Mouse (Mus musculus) spleen, adult 2 months (tissue): ENCODE data around the gene Nr1h2. TPM values are rescaled to one million over a fixed set of nuclear protein-coding genes. Genes with fewer than 3 reads are reported as not detected.

Experiments used
- DNase-seq, 2 experiments: peaks; one replicate each; pipeline versions ENCODE4 v3.0.0 to v3.0.0-alpha.2; 2012 to 2021; ENCODE audit warnings: low spot score in 2 of 2, low read depth in 1 of 2
- H3K27ac ChIP-seq: fragments of 200-500 bp; 2 replicates; pipeline ENCODE4 v1.5.1; 2012; ENCODE audit warnings: low read length, inconsistent platforms; ENCODE audit not compliant: insufficient read depth
- H3K27me3 ChIP-seq: fragments of 200-500 bp; 2 replicates; pipeline ENCODE4 v1.6.1; 2012; ENCODE audit warnings: mild to moderate bottlenecking, moderate library complexity, low read length, inconsistent platforms; ENCODE audit not compliant: control insufficient read depth, insufficient read depth
- H3K36me3 ChIP-seq: fragments of 200-500 bp; 2 replicates; pipeline ENCODE4 v1.6.1; 2012; ENCODE audit warnings: mild to moderate bottlenecking, low read length, inconsistent platforms; ENCODE audit not compliant: control insufficient read depth, insufficient read depth
- H3K4me1 ChIP-seq: fragments of 200-500 bp; 2 replicates; pipeline ENCODE4 v1.6.1; 2011; ENCODE audit warnings: inconsistent platforms; ENCODE audit not compliant: control insufficient read depth, insufficient read depth, insufficient read length
- H3K4me3 ChIP-seq: fragments of 200-500 bp; 2 replicates; pipeline ENCODE4 v1.5.1; 2011; ENCODE audit warnings: mild to moderate bottlenecking, inconsistent platforms; ENCODE audit not compliant: insufficient read depth, insufficient read length; ENCODE audit errors: extremely low read depth
- CTCF ChIP-seq: fragments of 200-500 bp; IDR thresholded peaks from 2 replicates; pipeline ENCODE4 v1.5.1; 2011; ENCODE audit warnings: mild to moderate bottlenecking, inconsistent platforms; ENCODE audit not compliant: insufficient read depth, insufficient read length, insufficient replicate concordance; ENCODE audit errors: extremely low read depth
- POLR2A ChIP-seq: fragments of 200-500 bp; IDR thresholded peaks from 2 replicates; pipeline ENCODE4 v1.6.1; 2011; ENCODE audit warnings: low read depth, low read length, inconsistent platforms
- WGBS: fragments of 180-500 bp; shearing (Covaris S2); methylation state at CpG from one replicate; pipeline ENCODE4 v1.1.7; 2018; 5-methylcytosine and 5-hydroxymethylcytosine counted together
- polyA plus RNA-seq: library from polyadenylated mRNA; depleted of rRNA; stranded (reverse); fragments of >200 nt; gene quantifications from 2 replicates; pipeline ENCODE4 v1.2.3, GENCODE M21; 2012; rRNA removed

Nr1h2 gene
- polyA plus RNA-seq, 1 experiment: 162 TPM

- no peak overlapping the region for H3K27ac ChIP-seq
- H3K27me3 ChIP-seq: no peaks in the 10 kb centered on the region
- no peak for TF ChIP-seq POLR2A
- TF ChIP-seq CTCF: no peak
- no peak overlapping the region for H3K4me3 ChIP-seq
- WGBS: 79% methylated on average over 2 of the region's 2 CpGs
- peaks cover 3% of the 10 kb centered on the region; the same call in 1 of the 2 replicates for H3K36me3 ChIP-seq
- DNase-seq: no peak
- peaks cover 18% of the 10 kb centered on the region for H3K4me1 ChIP-seq
Measured at GRCm38 (mm10) chr7:44523056-44523455, 30.7 kb downstream of the Nr1h2 start.

DNA sequence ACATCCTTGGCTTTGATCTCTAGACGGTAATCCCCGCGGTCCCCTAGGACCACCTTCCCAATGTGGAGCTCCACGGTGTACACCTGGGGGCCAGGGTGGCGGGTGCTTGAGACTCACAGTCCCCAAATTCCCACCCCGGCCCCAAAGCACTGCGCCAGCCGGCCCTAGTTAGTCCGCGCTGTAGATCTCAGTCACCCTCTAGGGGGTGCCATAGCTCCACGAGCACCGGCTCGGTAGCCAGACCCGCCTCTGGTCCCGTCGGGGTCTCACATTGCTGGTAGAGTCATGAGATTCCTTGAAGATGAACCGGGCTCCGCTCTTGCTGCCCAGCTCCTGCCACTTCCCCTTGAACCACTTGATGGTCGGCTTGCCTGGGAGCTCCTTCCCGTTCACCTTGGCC lies 32.0 kb downstream of the Nr1h2 start:
- no peaks in the 10 kb centered on the region for H3K36me3 ChIP-seq
- peak in 1 of 2 experiments; percentile 76 for DNase-seq
- no peak overlapping the region; the same call in 1 of the 2 replicates for H3K4me3 ChIP-seq
- TF ChIP-seq POLR2A: no peak
- TF ChIP-seq CTCF: peak; percentile 85
- H3K27me3 ChIP-seq: no peaks in the 10 kb centered on the region
- peaks cover 13% of the 10 kb centered on the region for H3K4me1 ChIP-seq
- WGBS: 4% methylated on average over 20 of the region's 20 CpGs
- H3K27ac ChIP-seq: no peak overlapping the region

- Histone ChIP-seq H3K27ac (no peak overlapping the region), H3K36me3 (no peaks in the 10 kb centered on the region), H3K4me3 (no peak overlapping the region), H3K27me3 (no peaks in the 10 kb centered on the region), H3K4me1 (peaks cover 10% of the 10 kb centered on the region)
- TF ChIP-seq CTCF (no peak), POLR2A (no peak)
- no peak for DNase-seq
- 39% methylated on average over 3 of the region's 3 CpGs for WGBS
Measured at GRCm38 (mm10) chr7:44520990-44521389, 32.8 kb downstream of the Nr1h2 start.

DNA sequence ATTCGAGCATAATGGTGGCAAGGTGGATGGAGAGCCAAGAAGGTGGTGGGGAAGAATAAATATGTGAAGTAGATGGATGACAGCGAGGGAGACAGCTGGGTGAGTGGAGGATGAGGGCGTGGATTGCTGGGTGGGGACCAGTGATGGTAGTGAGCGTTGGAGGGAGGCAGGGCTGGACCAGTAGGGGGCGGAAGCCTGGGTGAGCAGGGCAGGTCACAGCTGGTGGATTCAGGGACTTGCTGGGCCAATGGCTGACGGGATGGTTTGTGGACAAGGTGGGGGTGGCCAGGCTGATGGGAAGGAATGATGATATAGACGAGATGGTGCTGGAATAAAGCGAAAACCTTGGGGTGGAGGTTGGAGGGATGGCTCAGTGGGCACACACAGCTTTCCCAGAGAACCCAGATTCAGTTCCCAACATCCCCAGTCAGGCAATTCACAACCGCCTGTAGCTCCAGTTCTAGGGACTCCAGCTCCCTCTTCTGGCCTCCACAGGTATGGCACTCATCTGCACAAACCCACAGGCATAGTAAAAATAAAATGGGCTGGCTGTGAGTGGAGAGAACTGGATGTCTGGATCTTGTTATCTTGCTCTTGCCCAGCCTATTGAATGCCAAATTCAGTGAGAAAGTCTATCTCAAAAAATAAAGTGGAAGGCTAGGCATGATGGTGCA lies 34.4 kb downstream of the Nr1h2 start:
- WGBS: 73% methylated on average over 9 of the region's 9 CpGs
- no peak for DNase-seq
- Histone ChIP-seq H3K4me1 (peaks cover 3% of the 10 kb centered on the region; the same call in 1 of the 2 replicates), H3K4me3 (no peak overlapping the region), H3K27me3 (no peaks in the 10 kb centered on the region), H3K27ac (no peak overlapping the region), H3K36me3 (no peaks in the 10 kb centered on the region)
- TF ChIP-seq POLR2A: no peak
- no peak; the same call in 1 of the 2 replicates for TF ChIP-seq CTCF

- Histone ChIP-seq H3K36me3 (peaks cover 2% of the 10 kb centered on the region; the same call in 1 of the 2 replicates), H3K4me1 (no peaks in the 10 kb centered on the region), H3K27me3 (no peaks in the 10 kb centered on the region), H3K27ac (no peak overlapping the region), H3K4me3 (no peak overlapping the region)
- TF ChIP-seq CTCF: no peak
- TF ChIP-seq POLR2A: no peak
- no peak for DNase-seq
Measured at GRCm38 (mm10) chr7:44507491-44507890, 46.3 kb downstream of the Nr1h2 start.

GRCm38 (mm10) chr7:44501563-44502115 lies 52.1 kb downstream of the Nr1h2 start:
- peak; percentile 64 to 70 for DNase-seq
- Histone ChIP-seq H3K27me3 (no peaks in the 10 kb centered on the region), H3K36me3 (peaks cover 2% of the 10 kb centered on the region; the same call in 1 of the 2 replicates), H3K27ac (no peak overlapping the region), H3K4me1 (no peaks in the 10 kb centered on the region), H3K4me3 (no peak overlapping the region)
- 24% methylated on average over 5 of the region's 5 CpGs for WGBS
- TF ChIP-seq CTCF: peak; percentile 68; the same call in 1 of the 2 replicates
- TF ChIP-seq POLR2A: no peak

DNA sequence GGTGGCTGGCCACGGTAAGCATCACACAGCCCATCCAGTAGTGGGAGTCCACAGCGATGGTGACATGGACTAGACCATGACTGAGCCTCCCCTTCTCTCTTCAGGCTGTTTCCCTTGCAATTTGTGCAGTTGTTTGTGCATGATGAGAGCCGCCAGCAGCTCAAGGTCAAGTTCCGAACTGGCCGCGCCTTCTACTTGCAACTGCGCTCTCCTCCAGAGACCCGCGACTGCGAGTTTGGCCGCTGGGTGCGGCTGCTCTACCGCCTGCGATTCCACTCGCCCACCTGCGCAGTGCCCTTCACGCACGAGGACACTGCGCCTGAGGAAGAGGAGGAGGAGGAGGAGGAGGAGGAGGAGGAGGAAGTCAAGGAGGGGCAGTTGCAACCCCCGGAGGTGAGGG lies 53.7 kb downstream of the Nr1h2 start:
- DNase-seq: no peak
- Histone ChIP-seq H3K4me3 (no peak overlapping the region), H3K27ac (no peak overlapping the region), H3K27me3 (no peaks in the 10 kb centered on the region), H3K36me3 (0 out of 2 replicates have a peak, but pooled peaks cover 2% of the 10 kb centered on the region), H3K4me1 (no peaks in the 10 kb centered on the region; the same call in 1 of the 2 replicates)
- 73% methylated on average over 20 of the region's 20 CpGs for WGBS
- TF ChIP-seq CTCF: no peak
- TF ChIP-seq POLR2A: no peak

Other genes starting within 250 kb of the Nr1h2 start
- 4.0 and 5.2 TPM in 2 replicates for gene Clec11a, start 247.0 kb downstream of the Nr1h2 start, polyA plus RNA-seq
- 4.5 and 4.8 TPM in 2 replicates for gene Shank1, start 243.7 kb downstream of the Nr1h2 start, polyA plus RNA-seq
- gene Syt3, start 169.8 kb downstream of the Nr1h2 start, polyA plus RNA-seq: 1.2 and 2.5 TPM in 2 replicates
- 0.40 and 0.68 TPM in 2 replicates for gene 1700008O03Rik, start 168.1 kb downstream of the Nr1h2 start, polyA plus RNA-seq
- gene Lrrc4b, start 124.9 kb downstream of the Nr1h2 start, polyA plus RNA-seq: 0.22 and 0.23 TPM in 2 replicates
- gene Aspdh, start 88.6 kb downstream of the Nr1h2 start, polyA plus RNA-seq: 0.40 TPM in 1 of 2 replicates, not detected in the other
- gene Josd2, start 86.0 kb downstream of the Nr1h2 start, polyA plus RNA-seq: 124 and 171 TPM in 2 replicates
- 188 and 231 TPM in 2 replicates for gene Emc10, start 57.4 kb downstream of the Nr1h2 start, polyA plus RNA-seq
- gene Fam71e1, start 57.4 kb downstream of the Nr1h2 start, polyA plus RNA-seq: 5.1 and 7.3 TPM in 2 replicates
- 1.2 and 1.4 TPM in 2 replicates for gene Mybpc2, start 29.3 kb downstream of the Nr1h2 start, polyA plus RNA-seq
- gene Spib, start 21.9 kb downstream of the Nr1h2 start, polyA plus RNA-seq: 285 and 365 TPM in 2 replicates
- 118 and 121 TPM in 2 replicates for gene Pold1, start 5.1 kb downstream of the Nr1h2 start, polyA plus RNA-seq
- gene Napsa, start 18.4 kb upstream of the Nr1h2 start, polyA plus RNA-seq: 256 and 335 TPM in 2 replicates
- 3.5 and 4.2 TPM in 2 replicates for gene Kcnc3, start 36.7 kb upstream of the Nr1h2 start, polyA plus RNA-seq
- gene Myh14, start 116.9 kb upstream of the Nr1h2 start, polyA plus RNA-seq: 0.09 and 0.63 TPM in 2 replicates
- not detected in 2 replicates for gene Izumo2, start 154.8 kb upstream of the Nr1h2 start, polyA plus RNA-seq
- 46.4 and 52.5 TPM in 2 replicates for gene Vrk3, start 194.5 kb upstream of the Nr1h2 start, polyA plus RNA-seq
- 0.25 and 0.27 TPM in 2 replicates for gene Zfp473, start 197.1 kb upstream of the Nr1h2 start, polyA plus RNA-seq